In the genomic region with DNA sequence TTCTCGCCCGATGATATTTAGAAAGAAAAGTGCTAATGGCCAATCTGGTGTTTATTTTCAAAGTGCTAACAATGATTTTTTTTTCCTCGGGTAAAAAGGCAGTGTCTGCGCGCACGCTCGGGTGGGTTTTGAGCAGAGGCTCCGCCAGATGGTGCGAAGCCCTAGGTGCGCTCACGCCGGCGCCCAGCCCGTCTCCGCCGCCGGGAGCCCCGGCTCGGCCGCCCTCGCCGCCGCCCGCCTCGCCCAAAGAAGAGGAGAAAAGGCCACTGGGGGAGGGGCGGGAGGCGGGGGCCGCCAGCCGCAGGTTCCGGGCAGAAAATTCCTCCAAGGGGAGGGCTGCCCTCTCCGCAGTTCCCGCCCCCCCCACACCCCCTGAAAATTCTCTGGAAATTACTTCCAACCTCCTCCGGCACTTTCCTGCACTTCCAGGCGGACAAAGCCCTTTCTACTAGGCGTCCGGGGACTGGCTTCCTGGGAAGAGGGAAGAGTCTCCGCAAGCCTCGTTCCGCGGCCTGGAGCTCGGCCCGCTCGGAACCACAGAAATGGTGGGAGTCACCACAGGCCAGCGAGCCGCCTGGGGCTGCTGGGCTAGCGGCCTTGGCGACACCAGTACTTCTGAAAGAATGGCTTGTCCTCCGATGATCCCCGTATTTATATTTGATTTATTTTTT, we compare ENCODE assay signal across 8 mouse cellular contexts. TPM values are rescaled to one million over a fixed set of nuclear protein-coding genes. Genes with fewer than 3 reads are reported as not detected.
A peak's percentile ranks its signal among the peaks of the same experiment; 100 is the strongest.
DNase-seq lines count a peak whose midpoint lies in the region; ATAC-seq and TF ChIP-seq lines count a peak whose summit lies in the region.

No protein-coding gene starts in this region.

- TF ChIP-seq CTCF in liver, postnatal 0 days (IDR thresholded peaks at IDR 0.05; ENCODE audit: low read depth): no peak

- H3K27me3 ChIP-seq in kidney, embryonic 14.5 days (ENCODE audit: control insufficient read depth, insufficient read depth, low read length): peaks cover 71% of the 10 kb centered on the region
- peaks cover 16% of the 10 kb centered on the region for H3K27me3 ChIP-seq in embryonic facial prominence, embryonic 11.5 days (ENCODE audit: control insufficient read depth, insufficient read depth, low read length)
- peaks cover 94% of the 10 kb centered on the region for H3K27me3 ChIP-seq in liver, postnatal 0 days (ENCODE audit: insufficient read depth, low read length)

- peak overlapping the region; percentile 61 for H3K4me2 ChIP-seq in kidney, embryonic 14.5 days (replicated peaks; ENCODE audit: low read depth, low read length)
- H3K4me2 ChIP-seq in embryonic facial prominence, embryonic 11.5 days (ENCODE audit: low read depth, low read length): peak overlapping the region; percentile 97
- H3K4me2 ChIP-seq in liver, postnatal 0 days (ENCODE audit: low read depth, low read length): no peak overlapping the region

- intact Hi-C loops in heart, postnatal 14 days (cut with DNase I): loop anchor here (1.0 to 10.0 kb wide), 3 partner anchors 9 to 463 kb away; no protein-coding TSS in a partner anchor
- intact Hi-C loops in left cerebral cortex, postnatal 25 days (cut with DNase I): loop anchor here (5.0 kb wide), 2 partner anchors 103 to 483 kb away; no protein-coding TSS in a partner anchor

- DNase-seq in kidney, adult 9 months: no peak
- DNase-seq in embryonic facial prominence, embryonic 11.5 days (ENCODE audit: low spot score): peak; percentile 74
- peak; percentile 61 to 62 for DNase-seq in heart, postnatal 14 days
- no peak for DNase-seq in liver, postnatal 0 days
- DNase-seq in left cerebral cortex, postnatal 25 days (ENCODE audit: low spot score in 2 of 2): no peak
- DNase-seq in spleen, postnatal 36 days (ENCODE audit: low spot score in 2 of 2): no peak
- DNase-seq in frontal cortex, postnatal 36 days (ENCODE audit: low spot score in 2 of 2): no peak

- peaks cover 19% of the 10 kb centered on the region for H3K4me1 ChIP-seq in kidney, embryonic 14.5 days (ENCODE audit: control insufficient read depth, insufficient read depth, low read length)
- peaks cover 8% of the 10 kb centered on the region; the same call in 1 of the 2 replicates for H3K4me1 ChIP-seq in embryonic facial prominence, embryonic 11.5 days (ENCODE audit: control insufficient read depth, insufficient read depth, low read length)
- H3K4me1 ChIP-seq in liver, postnatal 0 days (ENCODE audit: insufficient read depth): peaks cover 15% of the 10 kb centered on the region

- H3K36me3 ChIP-seq in kidney, embryonic 14.5 days (ENCODE audit: control insufficient read depth, insufficient read depth, low read length): no peaks in the 10 kb centered on the region
- H3K36me3 ChIP-seq in embryonic facial prominence, embryonic 11.5 days (replicated peaks; ENCODE audit: control insufficient read depth, insufficient read depth, low read depth, low read length): no peaks in the 10 kb centered on the region
- no peaks in the 10 kb centered on the region for H3K36me3 ChIP-seq in liver, postnatal 0 days (replicated peaks; ENCODE audit: insufficient read depth, low read length)

- peak overlapping the region; percentile 54 for H3K4me3 ChIP-seq in kidney, embryonic 14.5 days (ENCODE audit: low read length)
- H3K4me3 ChIP-seq in embryonic facial prominence, embryonic 11.5 days (ENCODE audit: low read depth, low read length): peak overlapping the region; percentile 85
- peak overlapping the region; percentile 13 for H3K4me3 ChIP-seq in liver, postnatal 0 days (ENCODE audit: low read depth, low read length)

- H3K9ac ChIP-seq in kidney, embryonic 14.5 days (ENCODE audit: low read depth, low read length): peak overlapping the region; percentile 53
- H3K9ac ChIP-seq in embryonic facial prominence, embryonic 11.5 days (replicated peaks; ENCODE audit: low read length): peak overlapping the region; percentile 88
- no peak overlapping the region for H3K9ac ChIP-seq in liver, postnatal 0 days (replicated peaks)

- no peak for ATAC-seq in kidney, embryonic 14.5 days (ENCODE audit: low FRiP score, low TSS enrichment)
- ATAC-seq in embryonic facial prominence, embryonic 11.5 days (replicated peaks; ENCODE audit: insufficient number of reproducible peaks, low FRiP score, low TSS enrichment, low read depth): no peak
- no peak for ATAC-seq in liver, postnatal 0 days

- no peak for TF ChIP-seq EP300 in liver, postnatal 0 days (IDR thresholded peaks at IDR 0.05; ENCODE audit: low read depth)

- under 1% methylated on average over 42 of the region's 49 CpGs for WGBS in kidney, embryonic 14.5 days
- under 1% methylated on average over 46 of the region's 49 CpGs for WGBS in embryonic facial prominence, embryonic 11.5 days
- WGBS in liver, postnatal 0 days (ENCODE audit: insufficient replicate concordance): 1% methylated on average over 42 of the region's 49 CpGs

- H3K9me3 ChIP-seq in kidney, embryonic 14.5 days (ENCODE audit: control insufficient read depth, low read length): no peaks in the 10 kb centered on the region
- no peaks in the 10 kb centered on the region for H3K9me3 ChIP-seq in embryonic facial prominence, embryonic 11.5 days (replicated peaks; ENCODE audit: control insufficient read depth, low read length)
- H3K9me3 ChIP-seq in liver, postnatal 0 days (ENCODE audit: low read length): no peaks in the 10 kb centered on the region

- no peak overlapping the region; the same call in 1 of the 2 replicates for H3K27ac ChIP-seq in kidney, embryonic 14.5 days (ENCODE audit: low read depth, low read length)
- H3K27ac ChIP-seq in embryonic facial prominence, embryonic 11.5 days (replicated peaks; ENCODE audit: low read depth, low read length): peak overlapping the region; percentile 89
- no peak overlapping the region for H3K27ac ChIP-seq in liver, postnatal 0 days (ENCODE audit: low read depth)

RNA-seq across cellular contexts. Expression of gene Ebf3, which starts 4.0 kb away (rescaled TPM):
- 1.8 and 2.3 TPM in 2 replicates for polyA plus RNA-seq in kidney, embryonic 14.5 days (2014; fragmentation: Nextera tagmentation; extraction: Ambion mirVana)
- 7.2 and 7.9 TPM in 2 replicates for polyA plus RNA-seq in embryonic facial prominence, embryonic 11.5 days (2014; fragmentation: Nextera tagmentation; extraction: Ambion mirVana)
- 10 to 100 TPM; 13.2 to 15.2 TPM for total RNA-seq in heart, postnatal 14 days (2021)
- polyA plus RNA-seq in liver, postnatal 0 days (2015; fragmentation: Nextera tagmentation; extraction: Ambion mirVana): 0.05 TPM in 1 of 2 replicates, not detected in the other
- total RNA-seq in left cerebral cortex, postnatal 25 days (2021): under 1 TPM; 0.78 to 0.85 TPM

Comparison
In these comparisons a context has a peak if more than half of its experiments do, and no peak if none do; other contexts are left out.
1. H3K4me3 ChIP-seq: peak in every context shown above with its lines; median percentile 85 in embryonic facial prominence, embryonic 11.5 days; 54 in kidney, embryonic 14.5 days; 13 in liver, postnatal 0 days.
2. DNase-seq: peak in embryonic facial prominence, embryonic 11.5 days (single experiment) and heart, postnatal 14 days (2 of 2); none in kidney, adult 9 months (single experiment), liver, postnatal 0 days (single experiment), left cerebral cortex, postnatal 25 days (0 of 2), spleen, postnatal 36 days (0 of 2) and frontal cortex, postnatal 36 days (0 of 2).